Mouse (Mus musculus) E14TG2a.4 (cell line): ENCODE results near the gene Tsc22d2.

Experiments
- H3K27me3 ChIP-seq: 2 replicates; pipeline ENCODE4 v1.6.1; 2014; ENCODE audit warnings: low read length, control low read depth; ENCODE audit not compliant: insufficient read depth
- H3K36me3 ChIP-seq: 2 replicates; pipeline ENCODE4 v1.6.1; 2014; ENCODE audit warnings: low read length, control low read depth; ENCODE audit not compliant: insufficient read depth
- H3K4me1 ChIP-seq: replicated peaks from 2 replicates; pipeline ENCODE4 v1.6.1; 2014; ENCODE audit warnings: low read depth, low read length, control low read depth
- H3K4me3 ChIP-seq: replicated peaks from 2 replicates; pipeline ENCODE4 v1.5.1; 2014; ENCODE audit warnings: mild to moderate bottlenecking, low read length
- H3K9me3 ChIP-seq: 2 replicates; pipeline ENCODE4 v1.6.1; 2014; ENCODE audit warnings: low read length, control low read depth
- CTCF ChIP-seq: conservative IDR thresholded peaks from 2 replicates; pipeline ENCODE4 v1.5.1; 2014; ENCODE audit warnings: low read length
- NANOG ChIP-seq: IDR thresholded peaks from 2 replicates; pipeline ENCODE4 v1.6.1; 2014; ENCODE audit warnings: borderline replicate concordance, low read length, mixed read lengths
- POU5F1 ChIP-seq: IDR thresholded peaks from 2 replicates; pipeline ENCODE4 v1.6.1; 2014; ENCODE audit warnings: low read length, borderline replicate concordance

Gene Tsc22d2

DNA sequence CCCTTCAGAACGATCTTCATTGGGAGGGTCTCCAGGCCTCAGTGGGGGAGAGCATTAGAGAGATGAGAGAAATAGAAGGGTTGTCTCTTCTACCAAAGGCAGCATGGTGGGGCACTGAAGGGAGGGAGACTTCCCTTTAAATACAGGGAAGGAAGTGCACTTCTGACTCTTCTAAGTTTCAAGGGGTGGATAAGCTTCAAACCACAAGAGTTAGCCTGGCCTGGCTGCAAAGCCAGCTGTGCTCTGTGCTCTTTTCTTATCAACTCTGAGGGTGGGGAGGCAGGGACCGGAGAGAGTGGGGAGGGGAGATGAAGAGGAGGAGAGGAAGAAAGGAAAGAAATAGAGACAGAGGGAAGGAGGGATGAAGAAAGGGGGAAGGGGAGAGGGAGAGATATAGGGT, 87.4 kb downstream of the Tsc22d2 start:
- Histone ChIP-seq H3K27me3 (no peaks in the 10 kb centered on the region), H3K36me3 (no peaks in the 10 kb centered on the region), H3K4me1 (peaks cover 23% of the 10 kb centered on the region), H3K4me3 (no peak overlapping the region), H3K9me3 (no peaks in the 10 kb centered on the region)
- TF ChIP-seq NANOG (no peak), POU5F1 (no peak), CTCF (no peak)

DNA sequence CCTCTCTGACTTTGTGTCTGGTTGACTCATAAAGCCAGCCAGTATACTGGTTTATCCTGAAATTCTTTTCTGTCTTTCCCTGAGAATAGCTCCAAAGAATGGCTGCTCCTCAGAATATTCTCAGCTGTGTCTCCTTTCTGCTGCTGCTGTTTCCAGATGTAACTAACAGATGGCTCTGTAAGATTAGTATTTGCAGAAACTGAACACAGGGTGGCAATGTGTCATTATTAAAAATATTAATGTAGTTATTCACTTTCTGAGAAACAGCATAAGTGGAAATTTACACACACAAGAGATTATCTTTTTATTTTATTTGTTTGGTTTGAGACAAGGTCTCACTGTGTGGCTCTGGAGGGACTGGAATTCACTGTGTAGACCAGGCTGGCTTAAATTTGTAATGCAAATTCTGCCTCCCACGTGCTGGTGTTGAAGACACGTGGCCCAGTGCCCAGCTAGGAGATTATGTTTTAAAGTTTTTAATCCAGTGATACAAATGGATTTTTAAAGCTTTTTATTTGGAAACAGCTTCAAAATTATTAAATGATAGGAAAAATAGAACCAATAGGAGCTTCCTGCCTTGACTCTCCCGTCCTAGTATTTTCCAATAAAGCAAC, 89.3 kb downstream of the Tsc22d2 start:
- TF ChIP-seq POU5F1 (no peak), NANOG (no peak), CTCF (no peak)

DNA sequence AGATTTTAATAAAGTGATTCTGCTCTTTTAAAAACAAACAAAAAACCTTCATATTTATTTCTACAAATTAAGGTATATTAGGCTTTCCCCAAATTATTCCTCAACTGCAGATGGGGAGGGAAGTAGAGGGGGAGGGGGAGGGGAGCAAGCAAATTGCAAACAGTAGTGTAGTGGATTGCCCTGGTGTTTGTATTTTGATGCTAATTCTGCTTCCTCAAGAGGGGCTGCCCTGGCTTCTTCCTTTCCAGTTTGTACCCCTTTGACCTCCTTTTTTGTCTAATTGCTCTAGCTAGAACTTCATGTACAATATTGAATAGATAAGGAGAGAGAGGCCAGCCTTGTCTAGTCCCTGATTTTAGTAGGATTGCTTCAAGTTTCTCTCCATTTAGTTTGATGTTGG, 90.2 kb downstream of the Tsc22d2 start:
- Histone ChIP-seq H3K9me3 (no peaks in the 10 kb centered on the region), H3K27me3 (no peaks in the 10 kb centered on the region), H3K4me1 (peaks cover 23% of the 10 kb centered on the region), H3K36me3 (no peaks in the 10 kb centered on the region), H3K4me3 (no peak overlapping the region)
- TF ChIP-seq POU5F1 (no peak), CTCF (no peak), NANOG (no peak)

More for the DNA sequence above, 89.3 kb downstream of the Tsc22d2 start:
- Histone ChIP-seq H3K27me3 (no peaks in the 10 kb centered on the region), H3K9me3 (no peaks in the 10 kb centered on the region), H3K36me3 (no peaks in the 10 kb centered on the region), H3K4me1 (peaks cover 23% of the 10 kb centered on the region), H3K4me3 (no peak overlapping the region)

DNA sequence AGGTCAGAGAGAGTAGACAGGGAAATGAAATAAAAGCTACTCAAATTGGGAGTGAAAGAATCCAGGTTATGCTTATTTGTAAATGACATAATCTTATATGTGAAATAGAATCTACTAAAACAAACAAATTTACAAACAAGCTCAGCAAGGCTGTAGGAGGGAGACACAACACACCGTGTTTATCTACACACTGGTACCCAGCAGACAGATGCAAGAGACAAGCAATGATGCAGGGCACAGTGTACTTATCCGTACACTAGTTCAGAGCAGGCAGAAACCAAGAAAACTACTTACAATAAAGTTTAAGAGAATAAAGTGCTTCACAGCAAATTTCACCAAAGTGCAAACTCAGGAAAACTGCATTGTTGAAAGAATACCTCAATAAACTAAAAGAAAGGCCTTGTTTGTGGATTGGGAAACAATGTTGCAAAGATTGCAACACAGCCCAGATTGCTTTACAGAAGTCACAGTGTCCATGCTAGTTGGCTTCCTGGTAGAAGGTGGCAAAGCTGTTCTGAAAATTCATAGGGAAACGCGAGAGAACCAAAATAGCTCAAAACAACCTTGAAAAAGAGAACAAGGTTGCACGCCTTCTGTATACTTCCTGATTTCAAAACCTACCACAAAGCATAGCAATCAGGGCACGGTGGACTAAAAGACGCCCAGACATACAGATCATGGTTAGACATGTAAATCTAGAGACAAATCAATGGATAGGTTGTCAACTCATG, 93.7 kb downstream of the Tsc22d2 start:
- H3K4me1 ChIP-seq = peaks cover 27% of the 10 kb centered on the region
- no peaks in the 10 kb centered on the region for H3K36me3 ChIP-seq
- no peaks in the 10 kb centered on the region for H3K9me3 ChIP-seq
- H3K27me3 ChIP-seq = no peaks in the 10 kb centered on the region
- H3K4me3 ChIP-seq = no peak overlapping the region
- TF ChIP-seq POU5F1 = no peak
- TF ChIP-seq NANOG = no peak
- TF ChIP-seq CTCF = no peak

DNA sequence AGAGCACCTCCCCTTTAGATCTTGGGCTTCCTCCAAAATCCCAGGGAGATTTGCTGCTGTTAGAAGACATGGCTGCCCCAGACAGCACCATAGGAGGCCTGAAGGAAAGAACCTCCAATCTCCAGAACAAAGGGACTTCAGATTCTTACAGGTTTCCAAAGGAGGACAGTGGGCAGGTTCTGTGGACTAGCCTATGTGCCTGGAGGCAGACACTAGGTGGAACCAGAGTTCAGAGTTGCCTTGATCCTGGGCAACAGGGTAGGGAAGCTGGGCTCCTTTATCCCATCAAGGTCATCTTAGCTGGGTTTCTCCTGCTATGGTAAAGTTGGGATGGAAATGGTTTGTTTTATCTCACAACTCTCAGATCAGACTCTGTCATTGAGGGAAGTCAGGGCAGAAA, 97.1 kb downstream of the Tsc22d2 start:
- TF ChIP-seq POU5F1 = no peak
- TF ChIP-seq CTCF = peak; percentile 22; the same call in 1 of the 2 replicates
- H3K27me3 ChIP-seq = no peaks in the 10 kb centered on the region

DNA sequence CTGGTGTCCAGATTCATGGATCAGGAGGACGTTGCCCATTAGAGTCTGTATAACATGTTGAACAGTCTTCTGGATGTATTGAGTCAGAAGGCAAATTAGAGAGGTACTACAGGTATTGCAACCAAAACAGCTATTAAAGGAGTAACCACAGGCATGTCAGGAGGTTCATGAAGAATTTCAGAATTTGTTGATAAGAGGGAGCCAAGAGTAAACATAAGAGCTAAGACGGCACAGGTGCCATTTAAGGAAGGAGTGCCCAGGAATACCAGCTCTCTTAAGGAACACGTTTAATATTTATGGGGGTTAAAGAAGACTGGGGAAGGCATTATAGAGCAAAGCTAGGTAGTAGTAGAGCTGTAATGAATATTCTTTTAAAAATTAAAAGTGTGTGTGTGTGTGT, 98.2 kb downstream of the Tsc22d2 start:
- no peak for TF ChIP-seq NANOG
- no peak for TF ChIP-seq CTCF
- no peak for TF ChIP-seq POU5F1
- Histone ChIP-seq H3K36me3 (no peaks in the 10 kb centered on the region), H3K27me3 (no peaks in the 10 kb centered on the region), H3K4me1 (peaks cover 8% of the 10 kb centered on the region), H3K9me3 (no peaks in the 10 kb centered on the region), H3K4me3 (no peak overlapping the region)

More for the DNA sequence above, 97.1 kb downstream of the Tsc22d2 start:
- no peaks in the 10 kb centered on the region for H3K9me3 ChIP-seq
- no peaks in the 10 kb centered on the region for H3K36me3 ChIP-seq
- peaks cover 8% of the 10 kb centered on the region for H3K4me1 ChIP-seq
- no peak overlapping the region for H3K4me3 ChIP-seq

DNA sequence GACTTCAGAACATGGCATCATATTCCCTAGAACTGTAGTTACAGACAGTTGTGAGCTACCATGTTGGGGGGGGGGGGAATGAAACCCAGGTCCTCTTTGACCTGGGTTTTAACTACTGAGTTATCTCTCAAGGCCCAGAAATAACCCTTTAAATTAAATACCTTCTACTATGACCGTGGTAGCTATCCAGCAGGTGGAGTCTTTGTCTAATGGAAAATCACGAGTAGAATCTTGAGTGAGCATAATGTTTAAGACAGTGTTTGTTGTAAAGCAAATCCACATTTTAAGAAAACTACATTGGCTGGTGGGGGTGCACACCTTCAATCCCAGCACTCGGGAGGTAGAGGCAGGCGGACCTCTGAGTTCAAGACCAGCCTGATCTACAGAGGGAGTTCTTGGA, 99.0 kb downstream of the Tsc22d2 start:
- Histone ChIP-seq H3K4me1 (peaks cover 8% of the 10 kb centered on the region), H3K9me3 (no peaks in the 10 kb centered on the region), H3K27me3 (no peaks in the 10 kb centered on the region), H3K4me3 (no peak overlapping the region), H3K36me3 (no peaks in the 10 kb centered on the region)
- no peak for TF ChIP-seq POU5F1
- no peak for TF ChIP-seq NANOG
- no peak for TF ChIP-seq CTCF

DNA sequence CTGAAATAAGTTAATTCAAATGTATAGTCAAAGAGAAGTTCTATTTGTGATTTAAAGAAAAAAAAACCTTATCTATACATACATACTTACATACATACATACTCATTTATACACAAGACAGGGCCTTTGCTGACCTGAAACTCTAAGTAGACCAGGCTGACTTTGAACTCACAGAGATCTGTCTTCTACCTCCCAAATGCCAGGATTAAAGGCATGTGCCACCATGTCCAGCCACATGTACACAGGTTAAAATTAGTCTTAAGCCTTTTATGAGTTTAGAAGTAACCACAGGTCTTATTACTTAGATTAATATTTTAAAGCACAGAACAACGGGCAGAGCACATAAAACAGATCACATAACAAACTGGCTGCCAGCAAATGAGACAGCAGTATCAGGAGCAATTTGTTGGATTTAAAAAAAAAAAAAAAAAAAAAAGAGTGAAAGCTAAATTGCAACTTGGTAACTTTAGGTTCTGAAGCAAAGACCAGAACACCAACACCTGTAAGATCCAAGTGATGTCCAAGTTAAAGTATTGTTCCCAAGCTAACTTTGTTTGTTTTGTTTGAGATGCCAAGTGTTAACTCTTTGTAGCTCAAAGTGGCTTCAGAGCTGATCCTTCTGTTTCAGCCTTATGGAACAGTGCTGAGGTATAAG, 101.6 kb downstream of the Tsc22d2 start:
- H3K9me3 ChIP-seq = no peaks in the 10 kb centered on the region
- peaks cover 9% of the 10 kb centered on the region for H3K36me3 ChIP-seq
- peaks cover 19% of the 10 kb centered on the region for H3K4me1 ChIP-seq
- no peak for TF ChIP-seq NANOG
- TF ChIP-seq CTCF = no peak
- TF ChIP-seq POU5F1 = no peak
- no peak overlapping the region for H3K4me3 ChIP-seq
- no peaks in the 10 kb centered on the region for H3K27me3 ChIP-seq
